Mouse (Mus musculus) cerebellum, adult 2 months (tissue): ENCODE measurements around the gene Mast4.

Experiments used
- CTCF ChIP-seq: fragments of 200-500 bp; IDR thresholded peaks from 2 replicates; pipeline ENCODE4 v1.5.1; 2011; ENCODE audit warnings: low read depth, mild to moderate bottlenecking, control low read depth, low read length, moderate library complexity, borderline replicate concordance; ENCODE audit not compliant: insufficient read depth
- POLR2A ChIP-seq: fragments of 200-500 bp; IDR thresholded peaks from 2 replicates; pipeline ENCODE4 v1.6.1; 2011; ENCODE audit warnings: low read length, control low read depth, borderline replicate concordance; ENCODE audit not compliant: insufficient read depth

GRCm38 (mm10) chr13:103176871-103177270, 157.4 kb downstream of the Mast4 start:
- TF ChIP-seq CTCF: no peak
- no peak for TF ChIP-seq POLR2A
